Mouse (Mus musculus) thymus, adult 2 months (tissue): Measurements from ENCODE around the gene Mybph.

Experiments used
- CTCF ChIP-seq: fragments of 200-500 bp; IDR thresholded peaks from 2 replicates; pipeline ENCODE4 v1.5.1; 2012; ENCODE audit warnings: mild to moderate bottlenecking, control low read depth, low read length, moderate library complexity, borderline replicate concordance; ENCODE audit not compliant: control insufficient read depth, poor library complexity, insufficient read depth; ENCODE audit errors: extremely low read depth
- POLR2A ChIP-seq: fragments of 200-500 bp; IDR thresholded peaks from 2 replicates; pipeline ENCODE4 v1.6.1; 2012; ENCODE audit warnings: mild to moderate bottlenecking, low read length, control low read depth, moderate library complexity; ENCODE audit not compliant: control insufficient read depth, poor library complexity, insufficient read depth; ENCODE audit errors: extremely low read depth

- TF ChIP-seq CTCF (no peak), POLR2A (no peak)
Measured at GRCm38 (mm10) chr1:134221172-134221571, 27.9 kb downstream of the Mybph start.
